Mouse (Mus musculus): ENCODE measurements around the gene Ckap4.
"Not testable (repeated sequence)": the region's sequence is repeated elsewhere in the genome, so short reads cannot be mapped to it uniquely, and the experiment has no call there.

The Ckap4 gene

GRCm38 (mm10) chr10:84549146-84549919 lies 15.5 kb upstream of the Ckap4 start:
- no peak for DNase-seq

DNA sequence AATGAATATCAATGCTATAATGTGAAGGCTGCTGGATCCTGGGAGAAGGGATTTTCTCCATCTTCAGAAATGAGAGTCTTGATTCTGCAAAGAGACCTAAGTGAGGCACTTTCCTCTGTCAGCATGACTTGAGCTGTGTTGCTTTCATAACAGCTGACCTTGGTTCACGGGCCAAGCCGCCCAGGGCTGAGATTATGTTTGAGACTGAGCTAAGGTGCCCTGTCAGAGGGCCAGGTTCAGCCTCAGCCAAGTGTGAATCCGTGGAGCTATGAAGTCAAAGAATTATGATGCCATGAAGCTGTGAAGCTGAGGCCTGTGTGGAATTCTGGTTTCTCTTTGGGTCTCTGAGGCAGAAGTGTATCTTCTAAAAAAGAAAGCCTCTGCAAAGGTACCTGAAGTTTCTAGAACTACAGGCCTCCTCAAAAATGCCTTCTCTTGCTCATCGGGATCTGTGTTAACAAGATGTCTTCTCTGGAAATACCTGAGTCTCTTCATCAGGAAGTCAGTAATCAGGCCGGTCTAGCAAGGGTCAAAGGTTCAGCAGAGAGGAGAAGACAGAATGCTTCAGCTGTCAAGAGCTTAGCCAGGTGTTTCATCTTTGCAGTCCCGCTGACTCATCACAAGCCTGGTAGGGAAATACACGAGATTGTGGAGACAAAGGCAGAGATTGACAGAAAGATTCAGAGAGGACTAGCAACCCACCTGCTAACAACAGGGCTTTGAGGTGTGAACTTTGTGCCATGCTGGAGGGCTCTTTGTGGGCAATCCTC lies 11.2 kb upstream of the Ckap4 start:
- no peak for DNase-seq

GRCm38 (mm10) chr10:84542802-84543658 lies 9.2 kb upstream of the Ckap4 start:
- no peak for DNase-seq

GRCm38 (mm10) chr10:84539651-84540050 lies 5.8 kb upstream of the Ckap4 start:
- no peak for DNase-seq

DNA sequence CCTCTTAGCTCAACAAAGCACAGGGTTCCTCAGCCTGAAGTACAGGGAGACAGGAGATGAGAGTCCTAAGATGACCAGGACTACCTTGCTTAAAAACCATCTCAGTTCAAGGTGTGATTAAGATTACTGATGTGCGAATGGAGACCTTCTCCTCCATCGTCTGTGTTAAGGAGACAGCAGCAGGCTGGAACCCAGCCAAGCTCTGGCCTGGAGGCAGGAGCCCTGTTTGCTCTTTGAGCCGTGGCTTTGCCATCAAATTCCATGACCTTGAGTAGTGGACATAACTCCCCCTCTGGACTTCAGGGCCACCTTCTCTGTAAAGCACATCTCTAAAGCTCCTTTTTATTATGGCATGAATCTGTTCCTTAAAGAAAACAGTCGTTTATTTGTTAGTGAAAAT lies 2.0 kb upstream of the Ckap4 start:
- DNase-seq: peak; percentile 45

DNA sequence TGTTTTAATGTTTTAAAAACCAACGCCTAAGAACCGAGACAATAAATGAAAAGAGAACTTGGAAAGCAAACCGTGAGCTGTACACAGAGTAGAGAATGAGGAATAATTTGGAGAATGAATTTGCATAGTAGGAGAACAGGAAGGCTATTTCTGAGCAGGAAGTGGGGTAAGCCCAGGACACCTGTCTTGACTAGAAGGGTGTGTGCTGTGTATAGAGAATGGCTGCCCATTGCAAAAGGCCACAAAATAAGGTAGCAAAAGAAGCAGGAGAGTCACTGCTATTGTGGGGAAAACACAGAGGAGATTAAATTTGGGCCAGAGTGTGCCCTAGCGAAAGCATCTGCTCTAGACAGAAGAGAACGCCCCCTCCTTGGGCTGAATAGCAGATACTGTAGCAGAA lies 1.6 kb upstream of the Ckap4 start:
- DNase-seq: no peak

DNA sequence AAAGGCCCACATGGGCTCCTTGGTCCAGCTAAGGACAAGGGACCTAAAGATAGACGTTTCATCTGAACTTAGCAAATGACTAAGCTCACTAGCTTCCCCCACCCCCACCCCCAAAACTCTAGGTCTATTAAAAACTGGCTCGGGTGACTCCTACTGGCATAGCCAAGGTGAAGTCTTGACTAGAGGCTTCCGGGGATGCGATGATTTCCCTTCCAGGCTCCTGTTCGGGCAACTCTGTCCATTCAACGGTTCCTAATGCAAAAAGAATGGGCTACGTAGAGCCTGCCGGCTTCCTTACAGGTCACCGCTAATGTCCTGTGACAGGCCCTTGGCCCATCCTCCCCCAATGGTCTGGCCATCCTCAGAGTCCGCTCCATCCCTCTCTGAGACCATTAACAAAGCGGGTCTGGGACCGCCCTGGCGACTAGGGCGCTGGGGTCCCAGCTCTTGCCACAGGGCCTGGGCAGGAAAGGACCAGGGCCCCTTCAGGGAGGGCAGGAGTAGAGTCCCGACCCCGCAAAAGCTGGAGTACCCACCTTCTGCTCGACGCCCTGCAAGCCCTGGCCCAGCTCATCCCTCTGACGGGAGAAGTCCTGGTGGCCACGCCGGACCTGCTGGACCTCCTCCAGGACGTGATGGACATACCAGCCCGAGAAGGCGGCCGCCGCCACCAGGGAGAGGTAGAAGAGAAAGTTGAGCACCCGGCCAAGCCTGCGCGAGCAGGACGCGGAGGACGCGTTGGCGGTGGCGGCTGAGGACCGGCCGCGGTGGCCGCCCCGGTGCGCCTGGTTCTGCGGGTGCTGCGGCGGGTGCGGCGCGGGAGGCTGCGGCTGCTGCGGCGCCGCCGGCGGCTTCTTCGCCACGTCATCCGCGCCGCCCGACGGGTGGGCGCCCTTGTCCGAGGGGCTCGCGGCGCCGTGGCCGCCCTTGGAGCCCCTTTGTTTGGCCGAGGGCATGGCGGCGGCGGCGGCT lies 665 bp downstream of the Ckap4 start:
- peak; percentile 93 for DNase-seq

- DNase-seq: no peak
Observed at GRCm38 (mm10) chr10:84532191-84532889, 1.5 kb downstream of the Ckap4 start.

GRCm38 (mm10) chr10:84531576-84531975 lies 2.3 kb downstream of the Ckap4 start:
- DNase-seq: no peak

GRCm38 (mm10) chr10:84530388-84530787 lies 3.5 kb downstream of the Ckap4 start:
- DNase-seq: no peak

DNA sequence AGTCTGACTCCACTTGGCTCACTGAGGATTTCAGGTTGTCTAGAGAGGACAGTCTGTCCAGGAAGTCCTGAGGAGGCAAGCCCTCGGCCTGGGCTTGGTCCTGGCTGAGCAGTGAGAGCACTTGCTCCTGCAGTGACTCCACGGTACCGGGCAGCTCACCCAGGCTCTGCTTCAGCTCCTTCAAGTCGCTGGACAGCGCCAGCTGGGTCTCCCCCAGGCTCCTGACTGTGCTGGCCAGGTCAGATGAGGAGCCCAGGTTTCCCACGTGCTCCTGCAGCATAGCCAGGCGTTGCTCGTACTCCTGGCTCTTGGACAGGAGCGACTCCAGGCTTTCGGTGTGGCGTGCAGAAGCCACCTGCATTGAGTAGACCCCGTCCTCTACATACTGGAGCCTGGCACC lies 6.2 kb downstream of the Ckap4 start:
- no peak for DNase-seq

- DNase-seq: no peak
Observed at GRCm38 (mm10) chr10:84527070-84527469, 6.8 kb downstream of the Ckap4 start.

DNA sequence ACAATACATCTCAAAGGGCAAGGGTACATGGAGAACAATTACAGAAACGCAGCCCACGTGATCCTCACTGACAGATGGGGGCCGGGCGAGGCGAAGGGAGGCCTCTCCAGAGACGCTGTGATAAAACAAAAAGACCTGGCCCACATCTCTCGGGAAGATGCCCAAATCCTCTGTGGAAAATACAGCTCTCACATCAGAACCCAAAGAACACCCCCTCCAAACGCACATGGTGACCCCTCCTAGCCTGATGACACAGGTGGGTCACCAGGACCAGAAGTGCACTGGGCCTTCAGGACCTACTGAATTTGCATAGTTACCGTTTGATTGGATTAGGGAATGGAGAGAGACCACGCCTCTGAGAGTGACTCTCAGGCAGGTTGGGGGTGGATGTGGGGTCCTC lies 7.4 kb downstream of the Ckap4 start:
- DNase-seq: peak; percentile 63

DNA sequence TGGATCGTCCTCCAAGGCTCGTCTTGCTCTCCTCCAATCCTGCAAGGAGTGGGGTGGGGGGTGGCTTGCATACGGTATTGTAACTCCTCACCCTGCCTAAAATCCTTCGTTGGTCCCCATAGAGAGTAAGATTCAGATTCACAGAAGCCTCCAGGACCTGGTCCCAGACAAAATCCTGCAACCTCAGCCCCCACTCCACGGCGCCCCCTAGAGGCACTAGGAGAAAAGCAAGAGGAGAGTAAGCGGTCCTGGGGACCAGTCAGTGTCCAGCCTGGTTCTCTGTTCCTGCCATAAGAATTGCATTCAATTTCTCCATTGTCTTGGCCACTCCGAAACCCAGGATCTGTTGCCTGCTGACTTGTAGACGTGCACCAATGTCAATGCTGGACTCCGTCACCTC lies 10.2 kb downstream of the Ckap4 start:
- DNase-seq: no peak

DNA sequence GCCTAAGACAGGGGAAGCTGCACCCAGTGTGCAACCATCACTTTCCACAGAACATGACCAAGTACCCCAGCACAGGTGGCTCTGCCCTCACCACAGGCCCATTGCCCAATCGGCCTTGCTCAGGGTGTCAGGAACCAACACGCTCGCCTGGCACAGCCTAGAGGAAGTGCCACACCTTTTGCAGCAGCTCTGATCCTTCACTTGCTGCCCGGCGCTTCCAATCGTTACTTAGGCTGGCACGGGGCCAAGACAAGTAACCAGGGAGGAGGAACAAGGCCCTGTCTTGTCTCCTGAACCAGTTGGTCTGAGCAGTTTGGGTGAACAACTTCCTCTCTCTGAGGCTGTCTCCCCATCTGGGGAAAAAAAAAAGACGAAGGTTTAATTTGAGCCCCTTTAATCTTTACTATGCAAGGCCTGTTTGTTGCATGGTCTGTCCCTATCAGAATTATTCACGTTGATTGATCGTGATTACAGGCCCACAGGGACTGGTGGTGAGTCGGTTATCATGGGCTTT lies 17.4 kb downstream of the Ckap4 start:
- DNase-seq: peak; percentile 56

DNA sequence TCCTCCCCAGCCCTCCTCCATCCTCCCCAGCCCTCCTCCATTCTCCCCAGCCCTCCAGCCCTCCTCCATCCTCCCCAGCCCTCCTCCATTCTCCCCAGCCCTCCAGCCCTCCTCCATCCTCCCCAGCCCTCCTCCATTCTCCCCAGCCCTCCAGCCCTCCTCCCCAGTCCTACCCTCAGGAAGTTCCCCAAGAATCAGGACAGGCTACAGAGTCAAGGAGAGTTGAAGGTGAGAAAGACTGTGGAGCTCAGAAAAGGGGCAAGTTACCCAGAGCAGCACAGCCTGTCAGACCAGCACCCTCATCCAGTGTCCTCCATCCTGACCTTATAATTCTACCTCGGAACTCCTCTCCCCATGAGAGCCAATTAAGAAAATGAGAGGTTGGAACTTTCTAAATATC lies 17.9 kb downstream of the Ckap4 start:
- not testable (repeated sequence) for DNase-seq

GRCm38 (mm10) chr10:84515512-84515950 lies 18.3 kb downstream of the Ckap4 start:
- peak; percentile 86 for DNase-seq

DNA sequence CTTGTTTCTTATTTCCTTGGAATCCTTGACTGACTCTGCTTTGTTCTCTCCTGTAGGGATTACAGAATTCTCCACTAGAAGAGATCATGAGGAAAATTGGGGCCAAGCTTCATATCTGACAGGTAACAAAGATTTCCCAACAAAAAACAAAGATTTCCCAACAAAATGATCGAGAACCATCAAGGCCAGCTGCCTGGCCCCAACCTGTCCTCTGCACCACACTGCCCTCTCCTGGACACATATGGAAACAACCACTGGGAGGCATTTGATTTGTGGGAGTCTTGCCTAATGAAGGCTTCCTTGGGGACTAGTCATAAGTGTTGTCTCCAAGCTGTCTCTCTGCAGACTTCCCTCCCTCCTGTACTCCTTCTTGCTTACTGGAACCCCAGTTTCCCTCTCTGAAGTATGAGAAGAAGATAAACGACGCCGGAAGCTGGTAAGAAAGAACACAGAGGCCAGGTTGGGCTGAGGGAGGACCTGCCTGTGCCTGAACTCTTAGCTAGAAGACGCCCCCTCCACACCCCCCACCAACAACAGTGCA lies 19.8 kb downstream of the Ckap4 start:
- peak; percentile 71 for DNase-seq

- DNase-seq: no peak
Observed at GRCm38 (mm10) chr10:84512766-84513165, 21.1 kb downstream of the Ckap4 start.

- DNase-seq: no peak
Observed at GRCm38 (mm10) chr10:84508603-84509002, 25.3 kb downstream of the Ckap4 start.

DNA sequence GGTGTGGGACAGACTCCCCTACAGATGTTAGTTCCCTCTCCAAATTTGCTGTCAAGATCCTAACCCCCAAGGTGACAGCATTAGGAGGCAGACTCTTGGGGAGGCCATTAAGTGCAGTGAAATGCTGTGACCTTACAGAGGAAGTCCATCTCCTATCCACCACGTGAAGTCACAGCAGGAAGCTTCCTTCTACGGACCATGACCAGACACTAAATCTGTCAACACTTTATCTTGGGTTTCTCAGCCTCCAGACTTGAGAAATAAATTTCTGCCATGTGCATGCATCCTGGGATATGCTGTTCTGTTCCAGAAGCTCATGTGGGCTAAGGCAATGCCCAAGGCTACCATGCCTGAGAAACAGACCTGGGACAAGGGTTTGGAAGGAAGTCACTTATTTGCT lies 35.0 kb downstream of the Ckap4 start:
- DNase-seq: no peak
